Mouse (Mus musculus) MEL (cell line): ENCODE measurements around the gene Hnrnpc. TPM values are rescaled to one million over a fixed set of nuclear protein-coding genes. Genes with fewer than 3 reads are reported as not detected.

Source experiments
- DNase-seq: peaks from one replicate; pipeline ENCODE4 v3.0.0; 2011; ENCODE audit warnings: low read depth, low spot score
- H3K27ac ChIP-seq: 2 replicates; pipeline ENCODE4 v1.5.1; 2012; ENCODE audit warnings: low read depth, mild to moderate bottlenecking, control low read depth, low read length, moderate library complexity; ENCODE audit not compliant: control insufficient read depth
- H3K27me3 ChIP-seq, 2 experiments: fragments of 150-350 bp in 1 of 2; sonication (generic) in 1 of 2; 2 replicates each; pipeline ENCODE4 v1.6.1; 2012; ENCODE audit warnings: low read length in 2 of 2, mild to moderate bottlenecking in 2 of 2, improper control_type of control experiment in 1 of 2, moderate library complexity in 1 of 2; ENCODE audit not compliant: insufficient read depth in 2 of 2, control insufficient read depth in 1 of 2
- H3K36me3 ChIP-seq, 2 experiments: 2 replicates each; pipeline ENCODE4 v1.6.1; 2012 to 2014; ENCODE audit warnings: low read length in 2 of 2, improper control_type of control experiment in 1 of 2, inconsistent platforms in 1 of 2, mild to moderate bottlenecking in 1 of 2; ENCODE audit not compliant: insufficient read depth in 2 of 2, control insufficient read depth in 1 of 2
- H3K4me1 ChIP-seq, 2 experiments: fragments of 150-350 bp in 1 of 2; sonication (generic) in 1 of 2; 2 replicates each; pipeline ENCODE4 v1.6.1; 2012; ENCODE audit warnings: low read length in 2 of 2, improper control_type of control experiment in 1 of 2, mild to moderate bottlenecking in 1 of 2; ENCODE audit not compliant: insufficient read depth in 2 of 2, control insufficient read depth in 1 of 2
- H3K4me3 ChIP-seq, 2 experiments: fragments of 150-350 bp in 1 of 2; sonication (generic) in 1 of 2; 2 replicates each; pipeline ENCODE4 v1.5.1; 2012; ENCODE audit warnings: low read depth in 2 of 2, low read length in 2 of 2, mild to moderate bottlenecking in 2 of 2, moderate library complexity in 2 of 2, control low read depth in 1 of 2, improper control_type of control experiment in 1 of 2; ENCODE audit not compliant: control insufficient read depth in 1 of 2, insufficient read depth in 1 of 2
- H3K79me2 ChIP-seq: 2 replicates; pipeline ENCODE4 v1.6.1; 2012; ENCODE audit warnings: mild to moderate bottlenecking, low read length, moderate library complexity; ENCODE audit not compliant: control insufficient read depth, poor library complexity, insufficient read depth
- H3K9ac ChIP-seq: 2 replicates; pipeline ENCODE4 v1.6.1; 2012; ENCODE audit warnings: low read depth, mild to moderate bottlenecking, control low read depth, low read length, moderate library complexity; ENCODE audit not compliant: control insufficient read depth, poor library complexity, severe bottlenecking
- H3K9me3 ChIP-seq: fragments of 150-350 bp; sonication (generic); replicated peaks from 2 replicates; pipeline ENCODE4 v1.6.1; 2012; ENCODE audit warnings: mild to moderate bottlenecking, low read length, improper control_type of control experiment, moderate library complexity; ENCODE audit not compliant: insufficient read depth
- BHLHE40 ChIP-seq: IDR thresholded peaks from 2 replicates; pipeline ENCODE4 v1.6.1; 2012; ENCODE audit warnings: low read depth, mild to moderate bottlenecking, inconsistent platforms, low read length, improper control_type of control experiment, borderline replicate concordance
- CHD2 ChIP-seq: IDR thresholded peaks from 2 replicates; pipeline ENCODE4 v1.6.1; 2011; ENCODE audit warnings: low read length, improper control_type of control experiment
- CTCF ChIP-seq, 3 experiments: IDR thresholded peaks in 2 of 3; conservative IDR thresholded peaks in 1 of 3; 2 replicates each; pipeline ENCODE4 v1.5.1; 2011 to 2012; ENCODE audit warnings: low read length in 3 of 3, low read depth in 2 of 3, mild to moderate bottlenecking in 2 of 3, improper control_type of control experiment in 1 of 3, inconsistent platforms in 1 of 3, mixed read lengths in 1 of 3, moderate library complexity in 1 of 3; ENCODE audit not compliant: control insufficient read depth in 1 of 3, insufficient read depth in 1 of 3, poor library complexity in 1 of 3, severe bottlenecking in 1 of 3
- E2F4 ChIP-seq: IDR thresholded peaks from 2 replicates; pipeline ENCODE4 v1.6.1; 2011; ENCODE audit warnings: low read depth, low read length, improper control_type of control experiment, borderline replicate concordance
- GABPA ChIP-seq: IDR thresholded peaks from 2 replicates; pipeline ENCODE4 v1.6.1; 2012; ENCODE audit warnings: low read depth, mild to moderate bottlenecking, inconsistent platforms, low read length, improper control_type of control experiment, moderate library complexity
- GATA1 ChIP-seq: IDR thresholded peaks from 2 replicates; pipeline ENCODE4 v1.6.1; 2011; ENCODE audit warnings: low read depth, low read length, improper control_type of control experiment
- KAT2A ChIP-seq: conservative IDR thresholded peaks from 2 replicates; pipeline ENCODE4 v1.6.1; 2012; ENCODE audit warnings: low read depth, low read length, improper control_type of control experiment, inconsistent platforms
- MAZ ChIP-seq: IDR thresholded peaks from 2 replicates; pipeline ENCODE4 v1.6.1; 2012; ENCODE audit warnings: low read depth, mild to moderate bottlenecking, inconsistent platforms, low read length, improper control_type of control experiment
- MXI1 ChIP-seq: IDR thresholded peaks from 2 replicates; pipeline ENCODE4 v1.6.1; 2011; ENCODE audit warnings: mild to moderate bottlenecking, low read depth, low read length, improper control_type of control experiment
- NRF1 ChIP-seq: IDR thresholded peaks from 2 replicates; pipeline ENCODE4 v1.6.1; 2014; ENCODE audit warnings: low read depth, mild to moderate bottlenecking, inconsistent platforms, low read length, improper control_type of control experiment, moderate library complexity; ENCODE audit not compliant: poor library complexity, insufficient read depth, severe bottlenecking
- POLR2A ChIP-seq, 2 experiments: IDR thresholded peaks; 2 replicates each; pipeline ENCODE4 v1.6.1; 2011 to 2012; ENCODE audit warnings: low read length in 2 of 2, mild to moderate bottlenecking in 2 of 2, control low read depth in 1 of 2, improper control_type of control experiment in 1 of 2, low read depth in 1 of 2, moderate library complexity in 1 of 2; ENCODE audit not compliant: control insufficient read depth in 1 of 2, insufficient read depth in 1 of 2, poor library complexity in 1 of 2
- POLR2AphosphoS2 ChIP-seq: IDR thresholded peaks from 2 replicates; pipeline ENCODE4 v1.6.1; 2011; ENCODE audit warnings: low read length, improper control_type of control experiment
- POLR2AphosphoS5 ChIP-seq: IDR thresholded peaks from 2 replicates; pipeline ENCODE4 v1.6.1; 2012; ENCODE audit warnings: low read depth, borderline replicate concordance, mild to moderate bottlenecking, inconsistent platforms, low read length, moderate library complexity, mixed read lengths
- RCOR1 ChIP-seq: IDR thresholded peaks from 2 replicates; pipeline ENCODE4 v1.6.1; 2012; ENCODE audit warnings: low read depth, mild to moderate bottlenecking, inconsistent platforms, low read length, improper control_type of control experiment
- SIN3A ChIP-seq: IDR thresholded peaks from 2 replicates; pipeline ENCODE4 v1.6.1; 2012; ENCODE audit warnings: low read length, improper control_type of control experiment, inconsistent platforms
- SMC3 ChIP-seq: IDR thresholded peaks from 2 replicates; pipeline ENCODE4 v1.6.1; 2011; ENCODE audit warnings: low read depth, low read length, improper control_type of control experiment
- TAL1 ChIP-seq: IDR thresholded peaks from 2 replicates; pipeline ENCODE4 v1.6.1; 2012; ENCODE audit warnings: mild to moderate bottlenecking, inconsistent platforms, low read length, moderate library complexity, mixed read lengths
- TBP ChIP-seq: IDR thresholded peaks from 2 replicates; pipeline ENCODE4 v1.8.0; 2011; ENCODE audit warnings: low read depth, low read length, improper control_type of control experiment
- TCF12 ChIP-seq: IDR thresholded peaks from 2 replicates; pipeline ENCODE4 v1.6.1; 2014; ENCODE audit warnings: low read depth, mild to moderate bottlenecking, inconsistent platforms, low read length, improper control_type of control experiment, moderate library complexity
- UBTF ChIP-seq: IDR thresholded peaks from 2 replicates; pipeline ENCODE4 v1.6.1; 2012; ENCODE audit warnings: low read depth, mild to moderate bottlenecking, inconsistent platforms, low read length, improper control_type of control experiment, moderate library complexity, borderline replicate concordance; ENCODE audit not compliant: insufficient read depth
- USF1 ChIP-seq: IDR thresholded peaks from 2 replicates; pipeline ENCODE4 v1.6.1; 2014; ENCODE audit warnings: low read depth, mild to moderate bottlenecking, inconsistent platforms, low read length, improper control_type of control experiment, moderate library complexity
- USF2 ChIP-seq, 2 experiments: IDR thresholded peaks; 2 replicates each; pipeline ENCODE4 v1.6.1; 2011 to 2012; ENCODE audit warnings: improper control_type of control experiment in 2 of 2, low read length in 2 of 2, borderline replicate concordance in 1 of 2, inconsistent platforms in 1 of 2, low read depth in 1 of 2, mild to moderate bottlenecking in 1 of 2; ENCODE audit not compliant: insufficient read depth in 1 of 2
- ZC3H11A ChIP-seq: IDR thresholded peaks from 2 replicates; pipeline ENCODE4 v1.6.1; 2012; ENCODE audit warnings: low read depth, mild to moderate bottlenecking, inconsistent platforms, low read length, improper control_type of control experiment
- ZKSCAN1 ChIP-seq: IDR thresholded peaks from 2 replicates; pipeline ENCODE4 v1.6.1; 2012; ENCODE audit warnings: low read depth, mild to moderate bottlenecking, inconsistent platforms, low read length, improper control_type of control experiment, moderate library complexity
- ZNF384 ChIP-seq: IDR thresholded peaks from 2 replicates; pipeline ENCODE4 v1.6.1; 2012; ENCODE audit warnings: low read depth, mild to moderate bottlenecking, inconsistent platforms, low read length, improper control_type of control experiment
- polyA plus RNA-seq, 2 experiments: library from polyadenylated mRNA; stranded (reverse) in 1 of 2; unstranded in 1 of 2; fragments of >175 nt in 1 of 2; fragments of >200 nt in 1 of 2; gene quantifications; 2 replicates each; pipeline versions ENCODE4 v1.2.1 to v1.2.4; 2012; ENCODE audit warnings: low replicate concordance in 2 of 2, low read depth in 1 of 2; ENCODE audit not compliant: insufficient read length in 2 of 2, insufficient read depth in 1 of 2, missing spikeins in 1 of 2
- total RNA-seq: library from RNA; depleted of rRNA; stranded (reverse); fragments of 300-350 nt; gene quantifications from 2 replicates; pipeline ENCODE4 v1.2.3, GENCODE M21; 2012

Gene Hnrnpc
- total and polyA plus RNA-seq, 3 experiments = 272 to 3,096 (median 626) TPM

DNA sequence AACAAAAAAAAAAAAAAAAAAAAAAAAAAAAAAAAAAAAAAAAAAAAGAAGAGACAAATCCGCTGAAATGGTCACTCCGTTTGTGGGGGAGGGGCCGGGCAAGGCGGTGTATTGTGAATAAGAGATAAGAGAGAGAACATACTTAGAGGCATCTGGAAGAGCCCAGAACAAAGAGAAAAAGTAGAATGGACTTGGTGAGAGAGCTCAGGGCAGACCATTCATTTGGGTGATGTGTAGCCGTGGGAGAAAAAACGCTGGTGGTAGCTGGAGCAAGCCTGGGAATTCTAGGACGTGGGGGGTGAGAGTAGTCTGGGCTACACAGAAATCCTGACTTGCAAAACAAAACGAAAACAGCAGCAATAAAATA is 14.6 kb upstream of the Hnrnpc start:
- Histone ChIP-seq H3K27ac (no peak overlapping the region), H3K4me3 (no peak overlapping the region)

DNA sequence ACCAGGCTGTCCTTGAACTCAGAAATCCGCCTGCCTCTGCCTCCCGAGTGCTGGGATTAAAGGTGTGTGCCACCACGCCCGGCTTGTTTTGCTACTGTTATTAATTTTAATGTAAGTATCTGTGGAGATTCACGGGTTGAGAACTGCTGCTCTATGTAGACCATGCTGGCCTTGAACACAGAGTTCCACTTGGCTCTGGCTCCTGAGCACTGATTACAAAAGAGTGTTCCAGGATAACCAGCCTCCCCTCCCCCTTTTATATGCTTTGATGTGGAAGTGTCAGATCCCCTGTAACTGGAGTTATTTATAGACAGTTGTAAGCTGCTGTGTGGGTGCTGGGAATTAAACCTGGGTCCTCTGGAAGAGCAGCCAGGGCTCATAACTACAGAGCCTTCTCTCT is 13.4 kb upstream of the Hnrnpc start:
- H3K79me2 ChIP-seq = no peaks in the 10 kb centered on the region
- H3K9me3 ChIP-seq = no peaks in the 10 kb centered on the region
- no peak overlapping the region for H3K27ac ChIP-seq
- H3K4me1 ChIP-seq = no peaks in the 10 kb centered on the region
- no peak for TF ChIP-seq MXI1
- TF ChIP-seq MAZ = no peak
- no peak for TF ChIP-seq GABPA
- no peak for TF ChIP-seq NRF1
- no peak for TF ChIP-seq POLR2A (IDR thresholded peaks at IDR 0.05; ENCODE audit: control insufficient read depth in 1 of 2, insufficient read depth in 1 of 2, low read depth in 1 of 2, low read length in 2 of 2, poor library complexity in 1 of 2)
- no peaks in the 10 kb centered on the region for H3K36me3 ChIP-seq
- no peak for DNase-seq
- H3K27me3 ChIP-seq = peaks cover 0 to 4% of the 10 kb centered on the region in 2 experiments; a peak in 3 of 4 replicates
- H3K9ac ChIP-seq = no peak overlapping the region
- no peak overlapping the region for H3K4me3 ChIP-seq

More for the DNA sequence above, 14.6 kb upstream of the Hnrnpc start:
- Histone ChIP-seq H3K36me3 (no peaks in the 10 kb centered on the region), H3K79me2 (no peaks in the 10 kb centered on the region), H3K27me3 (peaks cover 0 to 4% of the 10 kb centered on the region in 2 experiments; a peak in 3 of 4 replicates), H3K9me3 (no peaks in the 10 kb centered on the region), H3K9ac (no peak overlapping the region), H3K4me1 (no peaks in the 10 kb centered on the region)
- TF ChIP-seq USF1 (no peak), GATA1 (no peak), SIN3A (no peak), ZC3H11A (no peak), BHLHE40 (no peak), UBTF (no peak), POLR2AphosphoS2 (no peak), NRF1 (no peak), TCF12 (no peak), KAT2A (no peak), RCOR1 (no peak)
- DNase-seq = no peak

DNA sequence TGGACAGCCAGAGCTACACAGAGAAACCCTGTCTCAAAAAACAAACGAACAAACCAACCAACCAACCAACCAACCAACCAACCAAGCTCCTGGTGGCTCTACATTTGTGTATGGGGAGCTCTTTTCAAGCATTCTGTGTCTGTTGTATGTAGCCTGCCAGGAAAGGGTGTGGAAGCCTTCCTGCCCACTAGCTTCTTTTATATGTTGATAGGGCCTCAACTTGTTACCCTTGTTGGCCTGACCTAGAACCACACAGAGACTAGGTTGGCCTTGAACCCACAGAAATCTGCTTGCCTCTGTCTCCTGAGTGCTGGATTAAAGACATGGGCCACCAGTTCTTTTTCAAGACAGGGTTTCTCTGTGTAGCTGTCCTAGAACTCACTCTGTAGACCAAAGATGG is 10.3 kb upstream of the Hnrnpc start:
- Histone ChIP-seq H3K79me2 (no peaks in the 10 kb centered on the region), H3K36me3 (no peaks in the 10 kb centered on the region), H3K9me3 (no peaks in the 10 kb centered on the region), H3K27ac (no peak overlapping the region), H3K4me3 (no peak overlapping the region), H3K4me1 (no peaks in the 10 kb centered on the region), H3K27me3 (peaks cover 0 to 2% of the 10 kb centered on the region in 2 experiments; a peak in 2 of 4 replicates), H3K9ac (no peak overlapping the region)
- no peak for DNase-seq
- no peak for TF ChIP-seq SIN3A
- TF ChIP-seq GATA1 = no peak
- no peak for TF ChIP-seq TCF12
- TF ChIP-seq E2F4 = no peak
- TF ChIP-seq BHLHE40 = no peak
- no peak for TF ChIP-seq ZKSCAN1
- TF ChIP-seq CTCF (IDR thresholded peaks at IDR 0.05 in 2 of 3, conservative IDR thresholded peaks at IDR 0.05 in 1 of 3; ENCODE audit: control insufficient read depth in 1 of 3, insufficient read depth in 1 of 3, low read depth in 2 of 3, low read length in 3 of 3, poor library complexity in 1 of 3, severe bottlenecking in 1 of 3) = no peak
- TF ChIP-seq POLR2AphosphoS5 = no peak
- TF ChIP-seq USF2 (IDR thresholded peaks at IDR 0.05; ENCODE audit: borderline replicate concordance in 1 of 2, insufficient read depth in 1 of 2, low read depth in 1 of 2, low read length in 2 of 2) = no peak
- TF ChIP-seq TAL1 = no peak
- TF ChIP-seq CHD2 = no peak
- no peak for TF ChIP-seq KAT2A
- no peak for TF ChIP-seq POLR2A (IDR thresholded peaks at IDR 0.05; ENCODE audit: control insufficient read depth in 1 of 2, insufficient read depth in 1 of 2, low read depth in 1 of 2, low read length in 2 of 2, poor library complexity in 1 of 2)
- TF ChIP-seq TBP = no peak
- no peak for TF ChIP-seq ZNF384
- no peak for TF ChIP-seq SMC3
- no peak for TF ChIP-seq RCOR1
